Mouse (Mus musculus) activated CD4-positive, CD25-positive, alpha-beta regulatory T cell, adult 4 months (primary cell): Measurements from ENCODE around the gene Pcsk6. TPM values are rescaled to one million over a fixed set of nuclear protein-coding genes. Genes with fewer than 3 reads are reported as not detected.
A peak's percentile ranks its signal among the peaks of the same experiment; 100 is the strongest.

ENCODE experiments used
- ATAC-seq: one replicate; pipeline ENCODE4 v1.8.0; 2017
- polyA plus RNA-seq, 2 experiments: library from polyadenylated mRNA; unstranded; fragments of 100-300 nt; shearing (Covaris generic); gene quantifications; one replicate each; pipeline ENCODE4 v1.2.1; 2017

The Pcsk6 gene
- polyA plus RNA-seq, 2 experiments from 2014 or later, result not detected

- peak; percentile 92 for ATAC-seq
Observed at GRCm38 (mm10) chr7:66060066-66060956, 198.8 kb downstream of the Pcsk6 start.

DNA sequence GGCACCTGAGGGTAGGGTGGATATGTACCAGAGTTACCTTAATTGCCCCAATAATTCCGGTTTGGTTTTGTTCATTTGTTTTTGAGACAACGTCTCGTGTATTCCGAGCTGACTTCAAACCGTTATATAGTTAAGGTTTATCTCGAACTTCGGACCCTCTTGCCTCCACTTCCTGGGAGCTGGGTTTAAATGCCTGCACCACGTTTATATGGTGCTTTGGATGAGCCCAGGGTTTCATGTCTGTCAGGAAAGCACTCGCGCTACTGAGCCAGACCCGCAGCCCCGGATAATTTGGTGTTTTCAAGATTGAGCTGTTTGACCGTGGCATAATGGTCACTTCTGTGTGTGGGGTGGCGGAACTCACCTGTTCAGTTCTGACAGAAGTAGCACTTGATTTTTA lies 199.5 kb downstream of the Pcsk6 start:
- ATAC-seq, result no peak

DNA sequence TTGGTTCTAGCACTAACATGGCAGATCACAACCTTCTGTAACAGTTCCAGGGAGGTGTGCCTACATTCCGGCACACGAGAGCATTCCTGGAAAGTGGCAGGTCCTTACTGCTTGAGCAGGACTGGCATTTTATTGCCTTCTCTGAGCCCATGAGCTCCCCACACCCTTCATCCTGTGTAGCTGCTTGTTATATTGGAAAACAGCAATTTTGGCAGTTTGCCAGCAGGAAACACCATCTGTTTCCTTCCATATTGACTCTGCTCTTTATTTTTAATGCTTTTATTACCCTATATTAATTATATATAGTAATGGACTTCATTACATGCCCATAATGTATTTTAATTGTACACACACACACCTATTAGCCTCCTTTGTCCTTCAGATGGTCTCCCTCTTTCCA lies 214.9 kb downstream of the Pcsk6 start:
- no peak for ATAC-seq

DNA sequence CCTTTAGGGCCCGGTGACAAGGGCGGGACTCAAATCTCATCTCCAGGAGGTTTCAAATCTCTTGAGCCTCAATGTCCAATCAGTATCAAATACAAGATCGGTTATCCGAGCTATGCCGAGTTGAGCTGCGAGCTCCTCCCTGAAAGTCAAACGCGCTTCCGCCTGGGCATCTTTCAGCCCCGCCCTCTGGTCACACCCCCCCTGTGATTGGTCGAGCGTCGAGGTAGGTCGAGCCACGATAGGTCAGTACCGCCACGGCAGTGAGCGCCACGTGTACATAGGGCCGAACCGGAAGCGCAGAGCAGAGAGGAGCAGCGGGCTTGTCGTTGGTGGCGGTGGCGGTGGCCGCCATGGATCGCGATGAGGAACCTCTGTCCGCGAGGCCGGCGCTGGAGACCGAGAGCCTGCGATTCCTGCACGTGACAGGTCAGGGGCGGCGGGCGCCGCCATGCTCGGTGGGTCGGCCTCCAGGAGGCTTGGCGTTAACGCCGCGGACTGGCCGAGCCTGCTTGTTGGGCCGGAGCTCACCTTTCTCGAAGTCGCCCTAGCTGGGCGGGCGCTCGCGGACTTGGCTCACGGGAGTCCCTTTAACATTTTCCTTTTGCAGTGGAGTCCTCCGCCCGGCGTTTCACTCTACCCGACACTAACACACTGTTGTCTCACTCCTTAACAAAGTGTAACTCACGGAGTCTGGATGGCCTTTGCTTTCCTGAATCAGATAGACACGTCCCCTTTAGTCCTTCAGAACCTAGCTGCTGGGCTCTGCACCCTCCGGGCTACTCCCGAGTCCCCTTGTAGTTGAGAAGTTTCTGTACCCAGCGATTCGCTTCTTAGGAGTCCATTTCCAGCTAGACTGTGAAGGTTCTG lies 218.1 kb downstream of the Pcsk6 start, which contains the start of gene Selenos:
TSS of gene Selenos (plus strand) at position 286 of the 867 bp plus-strand sequence.
- peak; percentile 99 for ATAC-seq

GRCm38 (mm10) chr7:66080231-66080613 lies 218.7 kb downstream of the Pcsk6 start:
- no peak for ATAC-seq

- ATAC-seq, result no peak
Observed at GRCm38 (mm10) chr7:66083757-66084156, 222.2 kb downstream of the Pcsk6 start.

GRCm38 (mm10) chr7:66084546-66084945 lies 223.0 kb downstream of the Pcsk6 start:
- no peak for ATAC-seq

- ATAC-seq, result no peak
Observed at GRCm38 (mm10) chr7:66087652-66088051, 226.1 kb downstream of the Pcsk6 start.

- no peak for ATAC-seq
Observed at GRCm38 (mm10) chr7:66088077-66088476, 226.5 kb downstream of the Pcsk6 start.

DNA sequence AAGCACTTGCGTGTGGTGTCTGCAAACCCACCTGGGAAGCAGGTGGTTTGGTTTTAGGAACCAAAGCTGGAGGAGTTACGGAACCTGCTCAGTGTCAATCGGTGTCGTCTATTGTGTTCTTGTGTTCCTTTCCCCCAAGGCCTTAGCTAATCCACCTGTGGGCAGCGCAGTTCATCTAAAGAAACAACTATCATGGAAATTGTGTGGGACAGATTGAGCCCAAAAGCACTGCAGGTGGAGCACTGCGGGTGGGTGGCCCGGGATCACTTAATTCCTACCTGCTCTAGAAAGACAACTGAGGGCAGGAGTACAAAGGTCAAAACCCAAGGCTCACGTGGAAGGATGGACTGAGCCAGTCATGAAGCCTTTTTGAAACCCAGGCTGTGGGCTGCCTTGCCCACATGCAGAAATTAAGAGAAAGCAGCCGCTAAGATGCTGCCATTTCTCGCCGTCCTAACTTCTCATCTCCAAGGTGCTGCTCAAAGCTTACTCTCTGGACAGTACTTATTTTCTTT lies 229.2 kb downstream of the Pcsk6 start:
- ATAC-seq, result no peak

GRCm38 (mm10) chr7:66091553-66091952 lies 230.0 kb downstream of the Pcsk6 start:
- no peak for ATAC-seq

- no peak for ATAC-seq
Observed at GRCm38 (mm10) chr7:66092656-66093055, 231.1 kb downstream of the Pcsk6 start.

DNA sequence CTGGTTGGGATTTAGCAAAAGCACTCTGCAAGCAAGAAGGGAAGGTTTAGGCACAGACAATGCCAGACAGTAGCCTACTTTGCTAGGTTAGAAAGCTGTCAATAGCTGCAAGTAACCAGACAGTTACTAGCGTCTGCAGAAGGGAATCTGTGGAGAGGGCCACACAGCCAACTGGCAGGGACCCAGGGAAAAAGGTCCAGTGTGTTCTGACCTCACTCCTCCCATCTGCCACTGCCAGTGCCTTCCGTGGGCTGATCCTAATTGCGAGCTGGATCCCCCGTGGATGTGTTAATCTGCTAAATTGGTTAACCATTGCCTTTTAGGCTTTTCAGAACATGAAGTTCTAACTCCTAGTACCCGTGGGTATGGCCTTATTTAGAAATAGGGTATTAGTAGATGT lies 232.6 kb downstream of the Pcsk6 start:
- no peak for ATAC-seq

DNA sequence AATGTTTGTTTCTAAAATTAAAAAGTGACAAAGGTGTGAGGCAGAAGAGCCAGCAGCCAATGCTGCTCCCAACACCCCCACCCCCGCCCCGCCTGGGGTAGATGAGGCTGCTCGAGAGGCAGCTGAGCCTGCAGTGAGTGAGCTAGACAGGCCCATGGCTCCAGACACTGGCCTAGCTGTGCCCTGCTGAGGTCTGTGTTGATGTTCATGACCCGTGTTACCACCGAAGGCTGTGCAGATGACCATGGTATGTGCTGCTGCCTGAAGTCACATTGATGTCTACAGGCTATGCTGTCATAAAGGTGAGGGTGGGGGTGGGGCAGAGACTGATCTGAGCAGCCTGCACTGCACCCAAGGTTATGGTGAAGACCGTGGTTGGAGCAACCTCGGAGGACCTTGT lies 237.3 kb downstream of the Pcsk6 start:
- ATAC-seq, result no peak

Other genes with a start within 250 kb of the Pcsk6 start
- 1 to 10 TPM; 1.9 to 4.1 TPM for gene Tarsl2, start 216.8 kb upstream of the Pcsk6 start, polyA plus RNA-seq
- gene Tm2d3, start 170.6 kb upstream of the Pcsk6 start, polyA plus RNA-seq, result 100 to 1,000 TPM in 1 of 2 experiments, 10 to 100 TPM in 1; 99.1 to 101 TPM
- gene Gm45213, start 181.9 kb downstream of the Pcsk6 start, polyA plus RNA-seq, result not detected
- 100 to 1,000 TPM; 133 to 154 TPM for gene Snrpa1, start 197.3 kb downstream of the Pcsk6 start, polyA plus RNA-seq
- 100 to 1,000 TPM; 188 to 201 TPM for gene Selenos, start 217.9 kb downstream of the Pcsk6 start, polyA plus RNA-seq
- gene Chsy1, start 247.8 kb downstream of the Pcsk6 start, polyA plus RNA-seq, result 10 to 100 TPM; 12.3 to 13.3 TPM